Mouse (Mus musculus) ES-E14 (cell line): ENCODE measurements at regions not wholly inside any gene's neighbourhood (a gene's known extent, or its start where the extent isn't known, plus 50 kb on each side); places are given as distances from the start of the nearest gene placed in this dataset.

Source experiments
- DNase-seq: peaks from one replicate; pipeline ENCODE4 v3.0.0-alpha.2; 2013; ENCODE audit warnings: low read depth, low spot score
- H3K27ac ChIP-seq: 2 replicates; pipeline ENCODE4 v1.5.1; 2012; ENCODE audit warnings: low read depth, mild to moderate bottlenecking, low read length, moderate library complexity, mixed read lengths; ENCODE audit not compliant: poor library complexity, insufficient read depth, severe bottlenecking
- H3K36me3 ChIP-seq: 2 replicates; pipeline ENCODE4 v1.6.1; 2012; ENCODE audit warnings: mild to moderate bottlenecking, low read length, moderate library complexity, mixed read lengths; ENCODE audit not compliant: control insufficient read depth, poor library complexity, insufficient read depth, severe bottlenecking
- H3K4me1 ChIP-seq, 2 experiments: fragments of 150-350 bp in 1 of 2; sonication (generic) in 1 of 2; 2 replicates each; pipeline ENCODE4 v1.6.1; 2012; ENCODE audit warnings: low read length in 2 of 2, mild to moderate bottlenecking in 1 of 2, mixed read lengths in 1 of 2; ENCODE audit not compliant: control insufficient read depth in 2 of 2, insufficient read depth in 2 of 2, poor library complexity in 1 of 2
- H3K4me3 ChIP-seq, 2 experiments: fragments of 150-350 bp in 1 of 2; sonication (generic) in 1 of 2; 2 replicates each; pipeline ENCODE4 v1.5.1; 2012; ENCODE audit warnings: low read length in 2 of 2, low read depth in 1 of 2, mild to moderate bottlenecking in 1 of 2, mixed read lengths in 1 of 2; ENCODE audit not compliant: insufficient read depth in 1 of 2, poor library complexity in 1 of 2, severe bottlenecking in 1 of 2
- H3K9ac ChIP-seq: 2 replicates; pipeline ENCODE4 v1.6.1; 2012; ENCODE audit warnings: low read depth, mild to moderate bottlenecking, low read length, mixed read lengths; ENCODE audit not compliant: poor library complexity, insufficient read depth, severe bottlenecking
- H3K9me3 ChIP-seq: fragments of 150-350 bp; sonication (generic); 2 replicates; pipeline ENCODE4 v1.6.1; 2012; ENCODE audit warnings: low read depth, mild to moderate bottlenecking, low read length; ENCODE audit not compliant: control insufficient read depth, insufficient read depth
- CHD2 ChIP-seq: IDR thresholded peaks from 2 replicates; pipeline ENCODE4 v1.6.1; 2014; ENCODE audit warnings: mild to moderate bottlenecking, low read depth, low read length, inconsistent platforms
- HCFC1 ChIP-seq: IDR thresholded peaks from 2 replicates; pipeline ENCODE4 v1.6.1; 2012; ENCODE audit warnings: low read length, inconsistent platforms, borderline replicate concordance; ENCODE audit not compliant: insufficient read depth
- MAFK ChIP-seq: IDR thresholded peaks from 2 replicates; pipeline ENCODE4 v1.6.1; 2014; ENCODE audit warnings: mild to moderate bottlenecking, low read depth, low read length, inconsistent platforms; ENCODE audit not compliant: insufficient read depth
- ZC3H11A ChIP-seq: IDR thresholded peaks from 2 replicates; pipeline ENCODE4 v1.6.1; 2012; ENCODE audit warnings: low read depth, mild to moderate bottlenecking, inconsistent platforms, low read length, borderline replicate concordance
- ZNF384 ChIP-seq: IDR thresholded peaks from 2 replicates; pipeline ENCODE4 v1.6.1; 2012; ENCODE audit warnings: low read depth, low read length, inconsistent platforms
- in situ Hi-C, 2 experiments: fragments of 600-800 bp; cut with MboI; formaldehyde crosslinking; loops; one replicate each; pipeline ENCODE4 v1.15.1; 2025; ENCODE audit warnings: low sequenced_read_pairs in 2 of 2, inconsistent platforms in 1 of 2; ENCODE audit not compliant: unreplicated experiment in 2 of 2

GRCm38 (mm10) chr13:52162676-52163075 is 316.2 kb downstream of the Gadd45g start:
- in situ Hi-C loops, result no loop called here
- H3K36me3 ChIP-seq, result no peaks in the 10 kb centered on the region
- no peak overlapping the region for H3K4me3 ChIP-seq
- H3K9ac ChIP-seq, result no peak overlapping the region
- H3K27ac ChIP-seq, result no peak overlapping the region
- H3K4me1 ChIP-seq, result no peaks in the 10 kb centered on the region
- TF ChIP-seq ZNF384 (no peak), HCFC1 (no peak), MAFK (no peak), CHD2 (no peak), ZC3H11A (no peak)
- no peak for DNase-seq
- H3K9me3 ChIP-seq, result no peaks in the 10 kb centered on the region

GRCm38 (mm10) chr13:52165531-52165930 is 319.1 kb downstream of the Gadd45g start:
- Histone ChIP-seq H3K4me1 (no peaks in the 10 kb centered on the region), H3K9ac (no peak overlapping the region), H3K27ac (no peak overlapping the region), H3K9me3 (no peaks in the 10 kb centered on the region), H3K36me3 (no peaks in the 10 kb centered on the region), H3K4me3 (no peak overlapping the region)
- DNase-seq, result no peak
- in situ Hi-C loops, result no loop called here
- no peak for TF ChIP-seq CHD2
- TF ChIP-seq HCFC1, result no peak
- TF ChIP-seq ZC3H11A, result no peak
- no peak for TF ChIP-seq MAFK
- TF ChIP-seq ZNF384, result no peak

- DNase-seq, result no peak
- no peak overlapping the region for H3K9ac ChIP-seq
- H3K9me3 ChIP-seq, result no peaks in the 10 kb centered on the region
- H3K27ac ChIP-seq, result no peak overlapping the region
- in situ Hi-C loops, result no loop called here
- H3K4me1 ChIP-seq, result no peaks in the 10 kb centered on the region
- H3K36me3 ChIP-seq, result no peaks in the 10 kb centered on the region
- H3K4me3 ChIP-seq, result no peak overlapping the region
- TF ChIP-seq HCFC1 (no peak), ZC3H11A (no peak), CHD2 (no peak), MAFK (no peak), ZNF384 (no peak)
Observed at GRCm38 (mm10) chr13:52167968-52168367, 321.5 kb downstream of the Gadd45g start.

- no peak overlapping the region for H3K27ac ChIP-seq
- H3K9me3 ChIP-seq, result no peaks in the 10 kb centered on the region
- H3K4me3 ChIP-seq, result no peak overlapping the region
- DNase-seq, result no peak
- H3K36me3 ChIP-seq, result no peaks in the 10 kb centered on the region
- H3K4me1 ChIP-seq, result no peaks in the 10 kb centered on the region
- H3K9ac ChIP-seq, result no peak overlapping the region
- no peak for TF ChIP-seq CHD2
- TF ChIP-seq ZC3H11A, result no peak
- TF ChIP-seq MAFK, result no peak
- TF ChIP-seq ZNF384, result no peak
- no peak for TF ChIP-seq HCFC1
- in situ Hi-C loops, result no loop called here
Observed at GRCm38 (mm10) chr13:52172706-52173346, 326.3 kb downstream of the Gadd45g start.
